Mouse (Mus musculus) small intestine, adult 2 months (tissue): ENCODE measurements around the gene Retsat.

Experiments
- CTCF ChIP-seq: fragments of 200-500 bp; IDR thresholded peaks from 2 replicates; pipeline ENCODE4 v1.5.1; 2012; ENCODE audit warnings: low read depth, mild to moderate bottlenecking, control low read depth, inconsistent platforms, low read length, moderate library complexity, mixed read lengths; ENCODE audit not compliant: insufficient replicate concordance, insufficient read length; ENCODE audit errors: extremely low read depth
- POLR2A ChIP-seq: fragments of 200-500 bp; IDR thresholded peaks from 2 replicates; pipeline ENCODE4 v1.6.1; 2012; ENCODE audit warnings: low read depth, mild to moderate bottlenecking, control low read depth, inconsistent platforms, low read length, moderate library complexity

DNA sequence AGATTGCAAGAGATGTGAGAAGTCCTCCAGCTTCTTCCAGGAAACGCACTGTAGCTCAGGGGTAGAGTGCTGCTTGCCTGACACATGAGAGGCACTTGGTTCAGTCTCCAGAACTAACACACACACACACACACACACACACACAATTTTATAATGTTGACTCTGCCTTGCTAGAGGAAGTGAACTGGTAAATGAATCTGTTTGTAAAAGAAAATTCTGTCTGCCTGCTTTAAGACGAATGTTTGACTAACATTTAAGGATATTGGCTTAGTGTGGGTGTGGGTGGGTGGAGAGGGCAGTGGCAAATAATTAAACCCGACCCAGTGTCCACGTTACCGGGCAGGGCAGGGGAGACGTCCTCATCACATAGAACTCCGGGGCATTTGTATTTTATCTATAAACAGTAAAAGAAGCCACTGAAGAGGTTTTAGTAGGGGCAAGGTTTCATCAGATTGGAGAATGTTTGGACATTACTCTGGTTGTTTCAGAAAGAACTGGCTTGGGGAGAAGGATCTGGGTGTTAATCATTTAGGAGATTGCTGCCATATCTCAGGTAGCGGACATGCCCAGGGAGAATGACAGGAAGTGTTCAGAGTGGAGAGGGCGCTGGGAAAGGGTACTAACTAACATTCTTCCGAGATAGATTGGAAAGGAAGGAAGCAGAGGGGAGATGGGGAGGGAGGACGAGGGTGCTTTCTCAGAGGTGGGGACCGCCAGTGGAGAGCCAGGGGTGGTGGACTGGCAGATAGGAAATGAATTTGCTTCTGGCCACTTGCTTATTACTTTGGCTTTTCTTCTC, 21.7 kb downstream of the Retsat start:
- TF ChIP-seq POLR2A (no peak), CTCF (no peak)
